Mouse (Mus musculus): ENCODE results near the gene Vill.

Gene Vill

GRCm38 (mm10) chr9:119109685-119110353, 57.2 kb downstream of the Vill start:
- no peak for DNase-seq (ENCODE audit: low read depth, low spot score)

GRCm38 (mm10) chr9:119110640-119111039, 58.1 kb downstream of the Vill start:
- no peak for DNase-seq (ENCODE audit: low read depth, low spot score)

- DNase-seq (ENCODE audit: low read depth, low spot score), result no peak
Measured at GRCm38 (mm10) chr9:119114911-119115310, 62.3 kb downstream of the Vill start.

- DNase-seq (ENCODE audit: low read depth, low spot score), result no peak
Measured at GRCm38 (mm10) chr9:119119409-119120167, 67.0 kb downstream of the Vill start.

- DNase-seq (ENCODE audit: low read depth, low spot score), result no peak
Measured at GRCm38 (mm10) chr9:119120168-119120560, 67.6 kb downstream of the Vill start.
